Mouse (Mus musculus): ENCODE results near the gene Crtc1. TPM values are rescaled to one million over a fixed set of nuclear protein-coding genes. Genes with fewer than 3 reads are reported as not detected.

Crtc1 gene
- polyA plus RNA-seq, 1 experiment = 16.8 TPM

- WGBS = 96% methylated on average over 2 of the region's 2 CpGs
- H3K4me1 ChIP-seq (ENCODE audit: control insufficient read depth, insufficient read depth, low read length) = no peaks in the 10 kb centered on the region
- H3K27me3 ChIP-seq (replicated peaks; ENCODE audit: control insufficient read depth, insufficient read depth, low read length) = no peaks in the 10 kb centered on the region
- no peak overlapping the region for H3K4me3 ChIP-seq (ENCODE audit: insufficient read depth, low read depth, low read length)
- no peak overlapping the region for H3K27ac ChIP-seq (ENCODE audit: insufficient read depth, low read depth, low read length)
- H3K36me3 ChIP-seq (ENCODE audit: control insufficient read depth, insufficient read depth, low read length) = no peaks in the 10 kb centered on the region
- DNase-seq = no peak
- TF ChIP-seq POLR2A (IDR thresholded peaks at IDR 0.05; ENCODE audit: low read depth, low read length) (no peak), CTCF (conservative IDR thresholded peaks at IDR 0.05; ENCODE audit: insufficient read depth, insufficient read length, low read depth, low read length) (no peak)
Measured at GRCm38 (mm10) chr8:70426300-70426907, 13.0 kb downstream of the Crtc1 start.

GRCm38 (mm10) chr8:70422722-70423121 lies 16.7 kb downstream of the Crtc1 start:
- Histone ChIP-seq H3K4me1 (ENCODE audit: control insufficient read depth, insufficient read depth, low read length) (no peaks in the 10 kb centered on the region), H3K27ac (ENCODE audit: insufficient read depth, low read depth, low read length) (no peak overlapping the region), H3K4me3 (ENCODE audit: insufficient read depth, low read depth, low read length) (no peak overlapping the region), H3K27me3 (replicated peaks; ENCODE audit: control insufficient read depth, insufficient read depth, low read length) (no peaks in the 10 kb centered on the region), H3K36me3 (ENCODE audit: control insufficient read depth, insufficient read depth, low read length) (no peaks in the 10 kb centered on the region)
- WGBS = 94% methylated on average over 2 of the region's 2 CpGs
- no peak for DNase-seq
- no peak for TF ChIP-seq POLR2A (IDR thresholded peaks at IDR 0.05; ENCODE audit: low read depth, low read length)
- TF ChIP-seq CTCF (conservative IDR thresholded peaks at IDR 0.05; ENCODE audit: insufficient read depth, insufficient read length, low read depth, low read length) = no peak

GRCm38 (mm10) chr8:70421349-70422104 lies 17.9 kb downstream of the Crtc1 start:
- H3K4me3 ChIP-seq (ENCODE audit: insufficient read depth, low read depth, low read length) = no peak overlapping the region
- no peaks in the 10 kb centered on the region for H3K27me3 ChIP-seq (replicated peaks; ENCODE audit: control insufficient read depth, insufficient read depth, low read length)
- 67% methylated on average over 18 of the region's 18 CpGs for WGBS
- no peaks in the 10 kb centered on the region for H3K4me1 ChIP-seq (ENCODE audit: control insufficient read depth, insufficient read depth, low read length)
- no peak overlapping the region for H3K27ac ChIP-seq (ENCODE audit: insufficient read depth, low read depth, low read length)
- H3K36me3 ChIP-seq (ENCODE audit: control insufficient read depth, insufficient read depth, low read length) = no peaks in the 10 kb centered on the region
- DNase-seq = no peak
- TF ChIP-seq CTCF (conservative IDR thresholded peaks at IDR 0.05; ENCODE audit: insufficient read depth, insufficient read length, low read depth, low read length) (no peak), POLR2A (IDR thresholded peaks at IDR 0.05; ENCODE audit: low read depth, low read length) (no peak)

GRCm38 (mm10) chr8:70419879-70420643 lies 19.3 kb downstream of the Crtc1 start:
- H3K36me3 ChIP-seq (ENCODE audit: control insufficient read depth, insufficient read depth, low read length) = no peaks in the 10 kb centered on the region
- WGBS = 86% methylated on average over 11 of the region's 11 CpGs
- no peak for DNase-seq
- H3K4me3 ChIP-seq (ENCODE audit: insufficient read depth, low read depth, low read length) = no peak overlapping the region
- no peaks in the 10 kb centered on the region for H3K4me1 ChIP-seq (ENCODE audit: control insufficient read depth, insufficient read depth, low read length)
- H3K27me3 ChIP-seq (replicated peaks; ENCODE audit: control insufficient read depth, insufficient read depth, low read length) = no peaks in the 10 kb centered on the region
- no peak for TF ChIP-seq POLR2A (IDR thresholded peaks at IDR 0.05; ENCODE audit: low read depth, low read length)
- no peak for TF ChIP-seq CTCF (conservative IDR thresholded peaks at IDR 0.05; ENCODE audit: insufficient read depth, insufficient read length, low read depth, low read length)
- H3K27ac ChIP-seq (ENCODE audit: insufficient read depth, low read depth, low read length) = no peak overlapping the region

GRCm38 (mm10) chr8:70418954-70419353 lies 20.4 kb downstream of the Crtc1 start:
- no peak for TF ChIP-seq POLR2A (IDR thresholded peaks at IDR 0.05; ENCODE audit: low read depth, low read length)
- no peak for TF ChIP-seq CTCF (conservative IDR thresholded peaks at IDR 0.05; ENCODE audit: insufficient read depth, insufficient read length, low read depth, low read length)
- Histone ChIP-seq H3K27ac (ENCODE audit: insufficient read depth, low read depth, low read length) (no peak overlapping the region), H3K36me3 (ENCODE audit: control insufficient read depth, insufficient read depth, low read length) (no peaks in the 10 kb centered on the region), H3K27me3 (replicated peaks; ENCODE audit: control insufficient read depth, insufficient read depth, low read length) (no peaks in the 10 kb centered on the region), H3K4me3 (ENCODE audit: insufficient read depth, low read depth, low read length) (no peak overlapping the region), H3K4me1 (ENCODE audit: control insufficient read depth, insufficient read depth, low read length) (no peaks in the 10 kb centered on the region)
- peak; percentile 17 for DNase-seq
- WGBS = 51% methylated on average over 14 of the region's 14 CpGs

GRCm38 (mm10) chr8:70417914-70418313 lies 21.5 kb downstream of the Crtc1 start:
- WGBS = 68% methylated on average over 10 of the region's 10 CpGs
- Histone ChIP-seq H3K4me3 (ENCODE audit: insufficient read depth, low read depth, low read length) (no peak overlapping the region), H3K27me3 (replicated peaks; ENCODE audit: control insufficient read depth, insufficient read depth, low read length) (no peaks in the 10 kb centered on the region), H3K36me3 (ENCODE audit: control insufficient read depth, insufficient read depth, low read length) (no peaks in the 10 kb centered on the region), H3K4me1 (ENCODE audit: control insufficient read depth, insufficient read depth, low read length) (no peaks in the 10 kb centered on the region), H3K27ac (ENCODE audit: insufficient read depth, low read depth, low read length) (no peak overlapping the region)
- DNase-seq = no peak
- TF ChIP-seq POLR2A (IDR thresholded peaks at IDR 0.05; ENCODE audit: low read depth, low read length) = no peak
- TF ChIP-seq CTCF (conservative IDR thresholded peaks at IDR 0.05; ENCODE audit: insufficient read depth, insufficient read length, low read depth, low read length) = no peak

GRCm38 (mm10) chr8:70416941-70417340 lies 22.4 kb downstream of the Crtc1 start:
- H3K4me1 ChIP-seq (ENCODE audit: control insufficient read depth, insufficient read depth, low read length) = no peaks in the 10 kb centered on the region
- TF ChIP-seq POLR2A (IDR thresholded peaks at IDR 0.05; ENCODE audit: low read depth, low read length) (no peak), CTCF (conservative IDR thresholded peaks at IDR 0.05; ENCODE audit: insufficient read depth, insufficient read length, low read depth, low read length) (no peak)
- no peaks in the 10 kb centered on the region for H3K27me3 ChIP-seq (replicated peaks; ENCODE audit: control insufficient read depth, insufficient read depth, low read length)
- no peaks in the 10 kb centered on the region for H3K36me3 ChIP-seq (ENCODE audit: control insufficient read depth, insufficient read depth, low read length)
- H3K27ac ChIP-seq (ENCODE audit: insufficient read depth, low read depth, low read length) = no peak overlapping the region
- H3K4me3 ChIP-seq (ENCODE audit: insufficient read depth, low read depth, low read length) = no peak overlapping the region
- WGBS = 74% methylated on average over 6 of the region's 6 CpGs
- DNase-seq = no peak

Data from kidney, adult 2 months (tissue).